Mouse (Mus musculus): ENCODE data around the gene Ilkap.
A peak's percentile ranks its signal among the peaks of the same experiment; 100 is the strongest.

Ilkap gene

DNA sequence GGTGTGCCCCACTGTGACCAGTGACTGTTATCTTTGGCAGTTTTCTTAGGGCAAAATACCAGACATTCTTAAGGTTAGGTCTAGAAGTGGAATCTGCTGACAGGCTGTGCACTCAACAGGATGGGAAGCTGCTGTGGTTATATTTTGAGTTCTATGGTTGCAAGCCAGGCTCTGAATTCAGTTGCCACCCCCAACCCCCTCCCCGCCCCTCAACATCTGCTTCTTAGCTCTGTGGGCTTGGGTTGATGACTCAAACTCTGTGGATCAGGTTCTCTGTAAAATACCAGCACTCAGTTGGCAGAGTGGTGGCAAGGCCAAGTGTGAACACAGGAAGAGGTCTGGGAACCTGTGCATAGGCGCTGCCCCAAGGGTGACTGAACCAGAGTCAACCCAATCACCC lies 46.3 kb downstream of the Ilkap start:
- DNase-seq: no peak

DNA sequence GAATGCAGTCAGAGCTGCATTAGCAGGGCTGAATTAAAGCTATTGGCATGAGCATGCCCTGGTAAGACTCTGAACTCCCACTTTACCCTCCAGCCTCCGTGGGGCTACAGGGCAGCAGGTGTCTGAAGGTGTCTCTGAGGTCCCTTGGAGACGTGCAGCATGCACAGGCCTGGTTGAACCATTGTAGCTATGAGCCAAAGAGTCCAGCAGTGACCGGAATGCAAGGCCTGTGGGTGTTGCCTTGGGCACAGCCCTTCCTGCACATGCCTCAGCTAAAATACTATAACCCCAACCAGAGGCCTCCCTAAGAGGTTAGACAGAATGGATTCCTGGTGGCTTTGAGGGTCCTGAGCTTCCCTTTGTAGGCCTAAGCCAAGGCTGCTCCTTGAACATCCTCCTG lies 47.4 kb downstream of the Ilkap start:
- DNase-seq: no peak

DNA sequence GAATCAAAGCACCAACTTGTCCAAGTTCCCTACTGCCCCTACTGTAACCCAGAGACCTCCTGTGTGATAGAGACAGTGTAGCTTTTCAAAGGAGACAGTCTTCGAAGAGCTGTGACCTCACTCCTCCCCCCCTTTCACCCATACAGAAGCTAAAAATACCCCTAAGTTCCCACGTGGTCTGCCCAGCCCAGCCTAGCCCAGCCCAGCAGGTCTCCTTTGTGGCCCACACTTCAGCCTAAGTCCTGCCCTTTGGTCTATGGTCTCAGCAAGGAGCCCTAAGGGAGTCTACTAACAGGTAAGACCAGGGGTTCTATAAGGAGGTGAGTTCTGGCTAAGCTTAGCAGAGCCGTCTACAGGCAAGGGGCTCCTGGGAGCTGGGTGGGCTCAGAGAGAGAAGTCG lies 47.8 kb downstream of the Ilkap start, which contains the start of gene Klhl30:
Gene Klhl30 (plus strand): TSS at position 176 of the 400 bp plus-strand sequence.
- no peak for DNase-seq

DNA sequence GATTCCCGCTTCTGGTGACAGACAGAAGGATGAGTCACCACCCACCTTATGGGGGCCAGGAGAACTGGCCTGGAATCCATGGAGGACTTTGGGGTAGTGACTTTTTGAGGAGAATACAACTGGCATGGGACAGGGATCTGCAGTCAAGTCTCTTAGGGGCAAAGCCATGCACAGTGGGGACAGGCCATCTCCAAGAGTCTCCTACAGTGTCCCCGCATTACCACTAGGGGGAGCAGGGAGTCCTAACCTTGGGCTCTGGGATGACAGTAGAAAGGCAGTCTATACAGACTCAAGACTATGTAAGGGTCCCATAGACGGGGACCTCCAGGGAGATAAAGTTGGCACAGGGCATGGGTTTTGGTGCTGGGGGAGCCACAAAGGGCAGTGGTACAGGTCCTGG lies 51.7 kb downstream of the Ilkap start:
- DNase-seq: peak; percentile 49

DNA sequence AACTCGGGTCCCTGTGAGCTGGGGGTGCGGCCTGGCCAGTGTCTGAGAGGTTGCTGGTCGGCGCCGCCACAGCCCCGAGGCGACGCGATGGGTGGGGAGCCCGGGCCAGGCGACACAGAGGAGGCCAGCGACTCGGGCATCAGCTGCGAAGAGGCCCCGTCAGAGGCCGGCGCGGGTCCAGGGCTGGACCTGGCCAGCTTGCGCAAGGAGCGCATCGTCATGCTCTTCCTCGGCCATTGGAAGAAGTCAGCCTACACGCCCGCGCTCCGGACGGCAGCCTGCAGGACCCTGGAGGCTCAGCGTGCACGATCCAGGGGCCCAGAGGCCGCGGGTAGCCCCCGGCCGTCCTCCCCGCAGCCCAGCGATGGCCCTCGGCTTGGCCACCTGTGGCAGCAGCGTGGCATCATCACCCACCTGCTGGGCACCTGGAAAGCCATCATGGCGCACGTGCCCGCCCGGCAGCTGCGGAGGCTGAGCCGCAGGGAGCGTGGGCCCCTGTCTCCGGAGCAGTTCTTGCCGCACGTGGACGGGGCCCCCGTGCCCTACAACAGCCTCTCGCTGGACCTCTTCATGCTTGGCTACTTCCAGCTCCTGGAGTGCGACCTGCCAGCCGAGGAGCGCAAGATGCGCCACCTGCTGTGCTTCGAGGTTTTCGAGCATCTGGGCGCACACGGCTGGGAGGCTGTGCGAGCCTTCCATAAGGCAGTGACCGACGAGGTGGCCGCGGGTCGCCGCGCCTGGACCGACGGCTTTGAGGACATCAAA lies 53.5 kb downstream of the Ilkap start:
- DNase-seq: peak; percentile 23

DNA sequence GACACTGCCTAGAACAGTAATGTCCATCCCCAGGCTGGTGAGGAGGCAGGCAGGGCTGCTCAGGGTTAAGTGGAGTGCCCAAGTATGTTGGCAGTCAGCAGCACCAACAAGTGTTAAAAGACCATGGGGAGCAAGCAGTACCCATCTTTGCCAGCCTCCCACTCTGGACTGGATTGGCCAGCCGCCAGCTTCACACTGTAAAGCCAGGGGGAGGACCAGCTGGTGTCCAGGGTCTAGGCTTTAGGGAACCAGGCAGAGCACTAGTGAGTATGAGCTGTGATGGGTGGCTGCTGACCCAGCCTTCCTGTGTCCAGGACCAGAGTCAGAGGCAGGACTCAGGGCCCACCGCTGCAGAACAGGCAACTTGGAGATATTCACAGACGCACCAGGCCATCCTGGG lies 54.6 kb downstream of the Ilkap start:
- no peak for DNase-seq

- DNase-seq: no peak
These were observed 61.3 kb downstream of the Ilkap start for GRCm38 (mm10) chr1:91337355-91337754.

DNA sequence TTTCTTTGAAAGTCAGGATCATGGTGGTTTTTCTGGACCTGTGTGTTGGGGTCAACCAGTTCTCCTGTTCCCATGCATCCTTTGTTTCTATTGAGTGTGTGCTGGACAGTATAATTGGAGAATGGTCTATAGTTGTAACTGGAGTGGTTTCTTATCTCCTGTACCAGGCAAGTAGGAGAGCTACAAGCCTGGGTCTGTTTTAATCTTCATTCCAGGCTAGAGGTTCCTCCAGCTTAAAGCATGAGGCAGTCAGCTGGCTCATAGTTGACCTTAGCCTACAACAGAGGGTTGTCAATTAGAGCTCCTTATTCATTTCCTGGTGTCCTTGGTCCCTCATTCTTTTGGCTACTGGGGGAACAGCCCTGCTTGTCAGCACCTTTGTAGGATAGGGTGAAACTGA lies 65.0 kb downstream of the Ilkap start:
- no peak for DNase-seq

- DNase-seq: peak; percentile 33
These were observed 66.5 kb downstream of the Ilkap start for GRCm38 (mm10) chr1:91332102-91332501.

DNA sequence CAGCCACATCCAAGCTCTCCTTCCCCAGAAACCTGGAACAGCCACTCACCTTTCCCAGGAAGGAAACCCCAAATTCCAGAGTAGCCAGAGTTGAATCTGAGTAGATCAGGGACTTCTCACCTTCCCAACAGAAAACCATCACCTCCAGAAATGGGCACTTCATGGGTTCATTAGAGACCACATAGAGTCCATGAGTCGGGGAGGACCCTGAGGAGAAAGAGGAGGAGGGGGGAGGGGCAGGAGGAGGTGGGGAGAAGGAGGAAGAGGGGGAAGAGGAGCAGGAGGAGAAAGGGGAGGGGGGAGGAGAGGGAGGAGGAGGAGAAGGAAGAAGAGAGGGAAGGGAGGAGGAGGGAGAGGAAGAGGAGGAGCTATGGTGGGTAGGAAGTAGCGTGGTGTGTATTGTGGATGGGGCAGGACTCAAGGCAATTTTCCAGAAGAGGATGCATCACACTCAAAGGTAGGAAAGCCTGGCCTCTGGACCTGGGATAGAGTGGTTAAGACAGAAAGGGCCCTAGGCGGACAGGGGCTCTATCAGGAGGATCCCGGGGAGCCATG lies 73.0 kb downstream of the Ilkap start:
- DNase-seq: no peak

DNA sequence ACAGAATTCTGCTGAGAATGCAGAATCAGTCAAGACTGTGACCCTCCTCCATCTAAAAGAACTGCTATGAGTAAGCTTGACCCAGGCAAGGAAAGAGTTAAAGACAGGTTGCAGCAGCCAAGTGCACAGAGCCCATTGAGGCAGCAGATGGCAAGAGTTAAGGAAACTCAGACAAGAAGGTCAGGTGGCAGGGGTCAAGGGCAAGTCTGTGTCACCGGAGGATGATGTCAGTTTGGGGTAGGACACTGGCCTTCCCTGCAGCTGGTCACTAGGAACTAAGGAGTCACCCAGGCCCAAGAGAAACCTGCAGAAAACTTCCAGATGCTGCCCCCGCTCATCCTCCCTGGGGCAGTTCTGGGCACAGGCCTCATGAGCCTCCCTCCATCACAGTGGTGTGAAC lies 74.0 kb downstream of the Ilkap start:
- DNase-seq: no peak
